Mouse (Mus musculus) ES-E14 (cell line): ENCODE data around the gene Acot7.

Experiments
- CHD2 ChIP-seq: IDR thresholded peaks from 2 replicates; pipeline ENCODE4 v1.6.1; 2014; ENCODE audit warnings: mild to moderate bottlenecking, low read depth, low read length, inconsistent platforms
- HCFC1 ChIP-seq: IDR thresholded peaks from 2 replicates; pipeline ENCODE4 v1.6.1; 2012; ENCODE audit warnings: low read length, inconsistent platforms, borderline replicate concordance; ENCODE audit not compliant: insufficient read depth
- MAFK ChIP-seq: IDR thresholded peaks from 2 replicates; pipeline ENCODE4 v1.6.1; 2014; ENCODE audit warnings: mild to moderate bottlenecking, low read depth, low read length, inconsistent platforms; ENCODE audit not compliant: insufficient read depth
- ZC3H11A ChIP-seq: IDR thresholded peaks from 2 replicates; pipeline ENCODE4 v1.6.1; 2012; ENCODE audit warnings: low read depth, mild to moderate bottlenecking, inconsistent platforms, low read length, borderline replicate concordance
- ZNF384 ChIP-seq: IDR thresholded peaks from 2 replicates; pipeline ENCODE4 v1.6.1; 2012; ENCODE audit warnings: low read depth, low read length, inconsistent platforms

DNA sequence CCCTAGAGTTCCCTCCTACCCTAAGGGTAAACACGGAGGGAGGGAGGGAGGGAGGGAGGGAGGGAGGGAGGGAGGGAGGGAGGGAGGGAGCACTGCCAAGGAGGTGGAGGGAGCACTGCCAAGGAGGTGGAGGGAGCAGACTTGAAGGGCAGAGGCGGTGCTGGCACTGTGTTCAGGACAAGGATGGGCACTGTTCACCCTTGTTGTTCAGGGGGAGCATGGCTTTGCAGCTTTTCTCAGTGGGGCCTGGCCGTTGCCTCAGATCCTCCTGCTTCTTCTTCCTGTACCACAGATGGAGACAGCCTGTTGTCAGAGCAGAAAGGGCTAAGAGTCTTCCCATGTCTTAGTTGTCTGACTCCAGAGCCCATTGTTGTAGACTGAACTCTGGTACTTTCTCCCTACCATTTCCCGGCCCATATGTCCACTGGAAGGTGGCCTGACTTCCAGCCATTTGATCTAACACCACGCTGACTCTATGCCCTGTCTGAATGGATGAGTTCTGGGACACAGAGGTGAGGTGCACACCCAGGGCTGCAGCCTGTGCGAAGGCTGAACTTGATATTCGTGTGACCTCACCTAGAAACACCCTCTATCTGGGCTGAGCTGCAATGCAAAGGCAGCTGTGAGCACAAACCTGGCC lies 43.0 kb downstream of the Acot7 start:
- TF ChIP-seq ZNF384 (no peak), CHD2 (no peak), HCFC1 (no peak), ZC3H11A (no peak), MAFK (no peak)
